Mouse (Mus musculus) urinary bladder, postnatal 36 days (tissue): ENCODE measurements around the gene S100a4.
A peak's percentile ranks its signal among the peaks of the same experiment; 100 is the strongest.

Source experiments
- DNase-seq, 2 experiments: peaks; one replicate each; pipeline ENCODE4 v3.0.0; 2022; ENCODE audit warnings: low spot score in 2 of 2, mixed read lengths in 1 of 2

Gene S100a4

DNA sequence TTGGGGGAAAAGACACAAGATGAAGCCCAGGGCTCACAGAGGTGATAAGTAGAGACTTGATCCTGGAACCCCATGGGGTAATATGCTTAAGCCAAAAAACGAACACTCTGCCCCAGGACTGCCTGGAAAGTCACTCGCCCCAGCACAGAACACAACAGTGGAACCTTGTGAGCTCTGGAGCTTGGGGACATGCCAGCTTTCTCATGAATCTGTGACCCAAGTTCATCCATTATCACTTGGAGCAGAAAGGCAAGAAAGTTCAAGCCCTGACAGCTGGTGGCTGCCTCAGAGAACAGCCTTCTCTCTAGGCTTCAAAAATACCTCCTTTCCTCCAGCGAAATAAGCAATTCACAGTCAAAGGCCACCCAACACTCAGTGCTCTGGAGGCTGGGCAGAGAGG, 4.2 kb upstream of the S100a4 start:
- no peak for DNase-seq

DNA sequence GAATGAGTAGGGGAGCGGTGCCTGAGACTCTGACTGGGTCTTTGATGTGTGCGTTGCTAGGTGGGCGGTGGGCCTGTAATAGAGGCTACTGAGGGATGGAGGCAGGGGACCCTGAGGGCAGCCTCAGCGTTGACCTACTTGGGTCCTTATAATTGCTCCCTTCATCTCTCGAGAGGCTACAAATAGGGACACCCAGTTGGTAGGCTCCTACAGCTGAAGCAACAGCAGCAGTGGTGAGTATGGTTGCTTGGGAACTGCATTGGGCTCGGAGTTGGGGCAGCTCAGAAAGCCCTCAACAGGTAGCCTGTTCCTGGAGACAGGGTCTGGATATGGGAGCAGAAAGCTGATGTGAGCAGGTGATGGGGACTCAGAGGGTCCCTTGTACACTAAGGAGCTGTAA, 3.5 kb upstream of the S100a4 start:
- no peak for DNase-seq

DNA sequence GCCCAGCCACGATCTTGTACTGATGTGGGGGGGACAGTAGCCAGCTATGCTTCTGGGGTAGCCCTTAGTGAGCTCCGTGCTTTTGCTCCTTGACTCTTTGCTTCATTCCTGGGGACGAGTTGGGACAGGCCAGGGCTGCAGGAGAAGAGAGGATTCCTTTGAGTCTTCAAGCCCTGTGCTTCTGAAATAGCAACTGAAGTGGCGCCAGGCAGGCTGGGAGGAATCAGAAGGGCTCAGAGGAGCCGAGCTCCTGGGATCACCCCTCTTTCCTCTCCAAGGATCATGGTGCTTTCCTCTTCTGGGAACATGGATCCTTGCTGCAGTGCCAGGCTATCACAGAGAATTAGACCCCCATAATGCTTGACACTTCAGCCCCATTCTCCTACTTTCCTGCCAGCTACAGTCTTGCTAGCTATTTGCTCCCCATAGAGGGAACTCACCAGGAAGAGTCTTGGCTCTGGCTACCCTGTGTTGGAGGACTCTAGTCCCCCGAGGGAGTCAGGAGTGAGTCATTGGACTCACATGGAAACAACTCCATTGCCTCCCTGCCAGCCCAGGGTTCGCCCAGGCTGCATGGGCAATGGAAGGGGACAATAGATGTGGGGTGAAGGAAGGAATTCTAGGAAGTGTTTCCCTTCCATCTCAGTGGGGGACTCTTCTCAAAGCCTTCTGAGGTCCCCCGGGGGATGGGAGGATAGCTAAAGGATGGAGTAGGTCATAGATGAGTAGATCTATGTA, 2.9 kb upstream of the S100a4 start:
- DNase-seq, result peak in 1 of 2 experiments; percentile 66

DNA sequence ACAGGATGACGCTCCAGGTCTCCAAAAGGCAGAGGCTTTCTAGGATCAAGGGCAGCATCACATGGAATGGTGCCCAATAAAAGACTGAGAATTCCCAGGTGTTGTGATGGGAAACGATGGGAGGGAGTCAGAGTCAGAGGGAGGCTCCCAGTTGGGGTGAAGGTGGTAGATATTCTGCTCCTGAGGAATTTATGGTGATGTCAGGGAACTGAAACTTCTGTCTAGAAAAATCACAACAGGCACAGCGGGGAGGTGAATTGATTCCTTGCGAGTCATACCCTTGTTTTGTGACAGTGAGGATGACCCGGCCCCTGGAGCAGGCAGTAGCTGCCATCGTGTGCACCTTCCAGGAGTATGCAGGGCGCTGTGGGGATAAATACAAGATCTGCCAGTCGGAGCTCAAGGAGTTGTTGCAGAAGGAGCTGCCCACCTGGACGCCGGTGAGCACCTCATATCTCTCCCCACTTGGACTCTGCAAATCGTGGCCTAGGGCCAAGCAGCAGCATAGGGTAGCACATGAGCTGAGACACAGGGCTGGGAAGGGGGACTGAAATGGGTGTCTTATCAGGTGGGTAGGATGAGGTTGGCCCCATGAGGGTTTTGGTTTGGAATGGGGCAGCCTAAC, 2.0 kb upstream of the S100a4 start, which contains the start of gene Gm42674:
Gm42674 (plus strand) TSS at position 419 of the 625 bp plus-strand sequence.
- DNase-seq, result no peak

DNA sequence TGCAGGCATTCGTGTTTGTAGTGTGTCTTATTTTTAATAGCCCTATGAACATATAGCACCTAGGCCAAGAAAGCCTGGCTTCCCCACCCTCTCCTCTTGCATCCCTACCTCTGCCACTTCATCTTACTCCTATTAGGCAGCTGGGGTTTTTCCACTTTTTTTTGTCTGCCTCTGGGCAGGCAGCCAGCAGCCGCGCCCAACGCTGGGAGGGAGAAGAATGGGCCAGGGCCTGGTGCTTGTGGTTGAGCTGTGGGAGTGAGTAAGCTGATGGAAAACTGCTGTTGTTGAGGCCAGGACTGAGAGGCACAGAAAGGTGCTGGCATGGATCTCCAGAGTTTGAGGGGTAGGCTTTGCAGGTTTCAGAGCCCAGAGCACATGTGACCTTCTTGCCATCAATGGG, 845 bp downstream of the S100a4 start:
- peak; percentile 94 to 98 for DNase-seq

DNA sequence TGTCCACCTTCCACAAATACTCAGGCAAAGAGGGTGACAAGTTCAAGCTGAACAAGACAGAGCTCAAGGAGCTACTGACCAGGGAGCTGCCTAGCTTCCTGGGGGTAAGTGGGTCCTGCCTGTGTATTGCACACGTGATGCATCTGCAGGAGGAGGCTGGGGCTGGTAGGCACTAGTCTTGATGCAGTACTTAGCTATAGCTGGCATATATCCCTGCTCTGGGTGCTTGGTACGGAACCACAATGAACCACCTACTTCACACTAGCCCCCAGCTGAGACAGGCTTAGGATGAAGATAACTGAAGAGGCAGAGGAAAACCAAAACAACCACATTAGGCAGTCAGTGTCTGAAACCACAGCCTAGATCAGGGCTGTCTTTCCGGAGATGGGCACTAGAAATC, 1.5 kb downstream of the S100a4 start:
- no peak for DNase-seq

DNA sequence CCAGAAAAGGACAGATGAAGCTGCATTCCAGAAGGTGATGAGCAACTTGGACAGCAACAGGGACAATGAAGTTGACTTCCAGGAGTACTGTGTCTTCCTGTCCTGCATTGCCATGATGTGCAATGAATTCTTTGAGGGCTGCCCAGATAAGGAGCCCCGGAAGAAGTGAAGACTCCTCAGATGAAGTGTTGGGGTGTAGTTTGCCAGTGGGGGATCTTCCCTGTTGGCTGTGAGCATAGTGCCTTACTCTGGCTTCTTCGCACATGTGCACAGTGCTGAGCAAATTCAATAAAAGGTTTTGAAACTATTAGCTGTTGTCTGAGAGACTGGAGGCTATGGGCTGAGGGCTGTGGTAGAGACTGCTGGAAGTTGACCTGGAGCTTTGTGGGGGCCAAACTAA, 2.2 kb downstream of the S100a4 start:
- no peak for DNase-seq

DNA sequence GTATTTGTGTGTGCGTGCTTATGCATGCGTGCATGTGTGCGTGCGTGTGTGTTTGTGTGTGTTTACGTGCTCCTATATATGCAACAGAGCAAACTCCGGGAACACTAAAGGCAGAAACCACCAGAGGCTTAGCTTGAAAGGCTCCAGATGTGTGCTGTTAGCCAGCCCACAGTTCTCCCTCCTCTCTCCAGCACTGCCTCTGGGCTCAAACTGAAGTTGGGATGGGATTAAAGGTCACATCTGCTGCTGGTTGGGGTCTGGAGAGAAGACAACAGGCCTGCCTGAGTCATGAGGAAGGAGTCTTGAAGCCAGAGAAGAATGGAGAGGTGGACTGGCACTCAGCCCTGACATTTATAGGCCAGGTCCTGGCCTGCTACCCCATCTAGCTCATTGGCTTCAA, 2.6 kb downstream of the S100a4 start:
- no peak for DNase-seq

DNA sequence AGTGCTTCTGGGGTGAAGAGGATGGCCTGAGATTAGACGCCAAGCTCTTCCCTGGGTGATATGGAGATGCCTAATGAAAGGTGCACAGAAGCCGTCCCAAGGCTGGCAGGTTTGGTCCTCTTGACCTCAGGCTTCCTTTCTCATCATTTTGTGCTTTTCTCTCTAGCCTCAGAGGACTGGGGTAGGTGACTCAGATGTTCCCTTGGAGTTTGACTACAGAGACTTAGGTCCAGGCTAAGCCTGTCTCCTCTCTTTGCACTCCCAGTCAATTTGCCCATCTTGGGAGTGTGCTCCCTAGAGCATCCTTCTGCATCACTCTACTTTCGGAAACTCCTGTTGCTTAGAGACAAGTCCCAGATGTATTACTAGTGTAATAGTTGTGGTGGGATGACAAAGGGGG, 3.8 kb downstream of the S100a4 start:
- no peak for DNase-seq

DNA sequence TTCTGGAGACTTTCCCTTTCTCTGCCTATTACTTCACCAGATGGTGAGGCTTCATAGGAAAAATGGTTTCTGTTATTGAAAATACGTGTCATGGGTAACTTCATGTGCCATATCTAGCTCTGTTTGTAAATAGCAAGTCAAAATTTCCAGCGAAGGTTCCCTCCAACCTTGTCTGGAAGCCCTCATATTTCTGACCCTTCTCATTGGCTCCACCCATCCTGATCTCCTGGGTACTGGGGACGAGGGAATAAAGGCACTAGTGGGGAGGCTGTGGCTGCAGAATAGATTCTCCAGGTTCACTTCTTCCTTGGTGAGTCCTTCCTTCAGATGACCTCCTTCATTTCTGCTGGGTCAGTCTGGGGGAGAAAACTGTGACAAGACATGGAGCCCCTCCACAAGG, 4.7 kb downstream of the S100a4 start, which contains the start of gene S100a5:
S100a5 (plus strand) TSS at position 301 of the 400 bp plus-strand sequence.
- DNase-seq, result no peak

DNA sequence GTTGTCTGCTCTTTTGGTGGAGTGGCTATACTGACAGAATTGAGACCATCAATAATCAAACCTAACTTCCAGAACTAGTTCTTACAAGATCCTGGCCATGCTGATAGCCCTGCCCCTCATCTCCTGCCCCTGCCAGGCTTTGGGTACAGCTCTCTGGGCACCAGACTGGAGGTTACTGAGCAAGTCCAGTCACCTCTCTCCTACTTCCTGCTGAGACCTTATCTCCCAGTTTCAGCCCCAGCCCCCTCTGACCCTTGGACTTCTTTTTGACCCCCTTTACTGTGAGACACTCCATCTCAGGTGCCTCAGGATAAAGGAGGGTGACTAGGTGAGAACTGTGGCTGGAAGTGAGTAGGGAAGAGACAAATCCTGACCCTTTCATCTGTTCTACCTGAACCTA, 5.5 kb downstream of the S100a4 start:
- peak in 1 of 2 experiments; percentile 63 for DNase-seq

DNA sequence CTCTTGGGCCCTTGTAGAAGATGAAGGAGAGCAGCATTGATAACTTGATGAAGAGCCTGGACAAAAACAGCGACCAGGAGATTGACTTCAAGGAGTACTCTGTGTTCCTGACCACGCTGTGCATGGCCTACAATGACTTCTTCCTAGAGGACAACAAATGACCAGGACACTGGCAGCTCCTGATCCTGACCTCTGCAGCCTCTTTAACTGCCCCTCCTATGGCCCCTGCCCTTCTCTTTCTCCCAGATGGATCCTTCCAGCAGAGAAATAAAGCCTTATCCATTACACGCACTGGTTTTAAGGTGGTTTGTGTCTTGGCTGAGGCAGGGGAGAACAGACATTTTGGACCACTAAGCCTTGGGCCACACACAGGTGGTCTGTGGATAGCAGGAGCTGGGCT, 7.9 kb downstream of the S100a4 start:
- DNase-seq, result no peak

DNA sequence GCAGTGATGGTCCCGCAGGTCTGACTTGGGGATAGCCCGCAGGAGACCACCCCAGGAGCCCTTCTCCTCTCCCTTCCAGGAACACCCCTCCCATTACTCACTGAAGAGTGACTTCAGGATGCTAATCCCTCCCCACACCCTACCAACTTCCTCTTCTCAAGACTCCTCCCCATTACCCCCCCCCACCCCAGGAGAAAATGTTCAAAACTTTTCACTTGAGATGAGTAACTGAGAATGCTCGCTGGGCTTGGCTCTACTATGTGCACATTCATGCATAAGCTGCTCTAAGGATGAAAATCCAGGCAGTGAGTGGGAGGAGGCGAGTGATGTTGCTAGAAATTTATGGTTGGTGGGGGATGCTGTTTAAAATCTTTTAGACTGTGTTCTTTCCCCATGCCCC, 8.5 kb downstream of the S100a4 start:
- no peak for DNase-seq

DNA sequence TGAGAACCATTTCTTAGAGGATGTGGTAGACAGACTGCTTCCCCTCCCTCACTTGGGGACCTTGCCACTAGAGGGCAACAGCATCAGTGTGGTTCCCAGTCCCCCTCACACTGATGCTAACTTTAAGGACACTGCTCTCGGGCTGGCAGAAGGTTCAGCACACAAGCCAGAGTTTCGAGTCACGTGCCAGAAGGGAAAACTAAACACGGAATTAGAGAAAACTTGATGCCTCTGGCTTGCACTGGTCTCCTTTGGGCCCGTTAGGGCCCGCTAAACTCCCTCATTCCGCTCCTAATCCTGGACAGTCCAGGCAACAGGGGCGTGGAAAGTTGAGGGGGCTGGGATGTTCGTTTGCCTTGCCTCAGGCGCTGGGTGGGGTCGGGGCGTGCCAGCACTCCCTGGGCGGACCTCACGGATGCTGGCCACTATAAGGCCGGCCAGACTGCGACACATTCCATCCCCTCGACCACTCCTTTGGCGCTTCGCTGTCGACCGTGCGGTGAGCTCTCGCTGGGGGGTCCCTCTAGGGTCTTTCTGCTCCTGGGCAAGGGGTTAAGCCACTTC, 9.2 kb downstream of the S100a4 start, which contains the start of gene S100a6:
S100a6 (plus strand) TSS at position 155 of the 564 bp plus-strand sequence.
- DNase-seq, result peak; percentile 86 to 90

DNA sequence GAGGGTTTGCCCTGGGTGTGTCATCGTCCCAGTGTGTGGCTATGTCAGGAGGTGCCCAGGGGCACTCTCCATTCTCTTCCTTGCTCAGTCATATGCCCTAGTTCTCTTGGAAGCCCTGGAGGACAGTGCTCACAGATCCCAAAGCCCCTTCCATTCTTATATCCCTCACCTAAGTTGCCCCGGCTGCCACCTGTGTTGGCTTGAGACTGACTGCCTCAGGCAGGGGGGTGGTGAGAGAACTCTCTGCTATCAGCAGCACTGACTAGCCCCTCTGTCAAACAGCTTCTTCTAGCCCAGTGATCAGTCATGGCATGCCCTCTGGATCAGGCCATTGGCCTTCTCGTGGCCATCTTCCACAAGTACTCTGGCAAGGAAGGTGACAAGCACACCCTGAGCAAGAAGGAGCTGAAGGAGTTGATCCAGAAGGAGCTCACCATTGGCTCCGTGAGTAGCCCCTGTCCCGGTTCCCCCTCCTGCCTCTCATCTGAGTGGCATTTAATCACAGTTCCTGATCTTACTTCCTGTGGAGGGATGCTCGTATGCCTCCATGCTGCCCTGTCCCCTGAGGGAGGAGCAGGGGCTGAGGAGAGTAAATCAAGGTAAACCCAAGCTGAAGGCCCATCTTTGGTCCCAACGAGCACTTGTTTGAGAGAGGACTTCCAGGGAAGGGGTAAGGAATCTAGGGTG, 10.0 kb downstream of the S100a4 start:
- no peak for DNase-seq

DNA sequence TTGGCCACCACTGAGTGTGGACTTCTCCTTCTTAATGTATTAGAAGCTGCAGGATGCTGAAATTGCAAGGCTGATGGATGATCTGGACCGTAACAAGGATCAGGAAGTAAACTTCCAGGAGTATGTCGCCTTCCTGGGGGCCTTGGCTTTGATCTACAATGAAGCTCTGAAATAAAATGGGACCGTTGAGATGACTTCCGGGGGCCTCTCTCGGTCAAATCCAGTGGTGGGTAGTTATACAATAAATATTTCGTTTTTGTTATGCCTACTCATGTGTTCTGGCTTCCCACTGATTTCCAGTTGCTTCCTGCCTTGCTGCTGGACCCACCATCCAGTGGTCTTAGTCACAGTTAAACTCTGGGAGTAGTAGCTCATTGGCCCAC, 10.6 kb downstream of the S100a4 start:
- DNase-seq, result no peak

DNA sequence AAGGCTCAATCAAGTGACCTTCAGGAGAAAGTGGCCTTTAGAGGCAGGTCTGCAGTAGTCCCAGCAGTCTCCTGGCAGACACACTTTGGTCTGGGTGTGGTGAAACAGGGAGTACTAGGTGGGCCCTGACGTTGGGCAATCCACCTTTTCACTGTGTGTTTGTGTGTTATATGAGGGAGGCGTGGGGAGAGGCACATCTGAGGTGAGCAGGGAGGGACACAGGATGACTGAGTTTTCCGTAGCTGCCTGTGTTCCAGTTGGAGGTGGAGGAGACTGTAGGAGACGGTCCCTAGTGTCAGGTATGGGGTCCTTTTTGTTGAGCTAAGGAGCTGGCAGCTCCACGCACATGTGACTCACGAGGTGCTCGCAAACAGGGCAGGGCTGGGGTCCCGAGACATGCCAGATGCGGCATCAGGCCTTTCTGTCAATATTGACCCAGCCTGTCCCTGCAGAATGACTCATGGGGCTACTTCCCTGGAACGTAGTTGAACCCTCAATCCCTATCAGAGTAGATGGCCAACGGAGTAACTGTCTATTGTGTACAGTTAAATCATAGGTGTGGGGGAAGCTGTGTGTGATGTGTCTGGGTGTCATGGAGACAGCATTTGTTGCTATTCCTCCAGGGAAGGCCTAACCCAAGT, 11.2 kb downstream of the S100a4 start:
- peak in 1 of 2 experiments; percentile 61 for DNase-seq

DNA sequence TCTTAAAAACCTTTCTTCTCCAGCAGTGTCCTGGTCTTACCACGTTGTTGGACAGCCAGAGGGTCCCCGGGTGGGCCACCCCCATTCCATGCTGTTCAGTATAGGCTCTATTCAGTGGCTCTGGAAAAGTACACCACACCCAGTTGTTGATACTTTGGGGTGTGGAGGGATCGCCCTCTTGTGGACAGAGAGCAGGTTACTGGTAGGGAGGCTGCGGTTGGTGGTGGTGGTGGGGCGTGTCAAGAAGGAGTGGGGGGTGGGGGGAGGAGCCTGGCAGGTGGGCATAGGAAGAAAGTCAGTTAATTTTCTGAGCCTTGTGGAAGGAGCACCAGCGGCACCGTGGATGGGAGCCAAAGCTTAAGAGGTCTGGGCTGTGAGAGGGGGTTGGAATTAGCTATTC, 11.8 kb downstream of the S100a4 start:
- peak; percentile 75 to 83 for DNase-seq

DNA sequence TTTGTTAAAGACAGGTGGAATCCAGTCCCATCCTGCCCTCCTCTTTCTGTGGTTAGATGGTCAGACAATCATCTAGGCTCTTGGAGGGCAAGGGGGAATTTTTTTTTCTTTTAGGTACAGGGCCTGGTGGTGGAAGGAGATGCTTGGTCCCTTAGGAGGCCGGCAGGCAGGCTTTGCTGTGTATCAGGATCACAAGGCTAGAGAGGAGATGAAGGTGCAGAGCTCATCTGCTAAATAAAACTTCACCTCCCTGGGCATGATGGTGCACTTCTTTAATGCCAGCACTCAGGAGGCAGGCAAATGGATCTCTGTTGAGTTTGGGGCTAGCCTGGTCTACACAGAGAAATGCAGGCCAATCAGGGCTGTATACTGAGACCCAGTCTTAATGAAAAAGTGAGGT, 12.3 kb downstream of the S100a4 start:
- DNase-seq, result no peak

DNA sequence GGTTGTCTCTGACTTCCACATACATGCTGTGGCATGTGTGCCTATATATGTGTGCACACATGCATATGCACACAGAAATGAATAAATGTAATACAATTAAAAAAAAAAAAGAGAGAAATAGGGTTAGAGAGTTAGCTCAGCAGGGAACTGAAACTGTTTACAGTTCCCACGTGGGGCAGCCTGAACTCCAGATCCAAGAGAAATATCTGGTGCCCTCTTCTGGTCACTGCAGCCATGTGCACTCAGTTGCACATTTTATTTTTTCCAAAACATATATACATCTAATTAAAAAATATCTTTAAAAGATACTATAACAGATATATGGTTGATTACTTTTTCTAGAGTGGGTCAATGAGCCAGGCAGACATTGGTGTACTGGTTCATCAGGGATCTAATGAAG, 14.0 kb downstream of the S100a4 start:
- DNase-seq, result no peak

DNA sequence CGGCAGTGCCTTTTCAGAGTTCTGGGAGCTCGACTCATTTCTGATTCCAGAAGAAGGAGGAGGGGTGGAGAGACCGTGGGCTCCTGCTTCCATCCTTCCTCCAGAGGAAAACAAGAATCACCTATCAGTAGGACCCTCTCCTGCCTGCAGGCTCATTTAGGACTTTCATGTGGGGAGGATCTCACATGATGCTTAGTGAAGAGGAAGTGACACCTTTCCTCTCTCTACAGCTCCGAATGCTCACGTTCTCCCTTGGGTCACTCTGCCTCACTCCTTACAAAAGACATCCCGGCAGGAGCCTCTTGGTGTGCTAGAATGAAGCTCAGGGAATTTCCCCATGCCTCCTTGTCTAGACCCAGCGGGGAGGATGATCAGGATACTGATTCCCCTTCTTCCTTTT, 18.0 kb downstream of the S100a4 start:
- DNase-seq, result no peak
